Mouse (Mus musculus) T-cell, adult 2 months (primary cell): ENCODE results near the gene Tnfrsf8.

Experiments
- DNase-seq: peaks from one replicate; pipeline ENCODE4 v3.0.0; 2022; ENCODE audit warnings: low spot score

The Tnfrsf8 gene

DNA sequence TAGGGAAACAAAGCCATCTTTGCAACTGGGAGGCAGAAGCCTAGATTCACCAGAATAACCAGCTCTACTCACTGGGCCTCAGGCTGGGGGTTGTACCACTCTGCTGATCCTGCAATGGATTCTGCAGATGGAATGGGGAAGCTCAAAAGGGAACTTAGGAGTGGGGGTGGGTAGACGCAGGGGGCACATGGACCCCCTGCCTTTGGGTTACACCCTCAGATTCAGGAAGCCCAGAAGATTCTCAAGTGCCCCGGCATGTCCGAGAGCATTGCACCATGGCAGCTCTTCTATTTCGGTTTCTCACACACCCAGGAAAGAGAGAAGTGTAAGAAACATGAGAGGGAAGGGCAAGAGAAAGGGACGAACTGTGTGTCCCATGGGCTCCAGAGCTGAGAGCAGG is 44.8 kb downstream of the Tnfrsf8 start:
- DNase-seq: no peak

DNA sequence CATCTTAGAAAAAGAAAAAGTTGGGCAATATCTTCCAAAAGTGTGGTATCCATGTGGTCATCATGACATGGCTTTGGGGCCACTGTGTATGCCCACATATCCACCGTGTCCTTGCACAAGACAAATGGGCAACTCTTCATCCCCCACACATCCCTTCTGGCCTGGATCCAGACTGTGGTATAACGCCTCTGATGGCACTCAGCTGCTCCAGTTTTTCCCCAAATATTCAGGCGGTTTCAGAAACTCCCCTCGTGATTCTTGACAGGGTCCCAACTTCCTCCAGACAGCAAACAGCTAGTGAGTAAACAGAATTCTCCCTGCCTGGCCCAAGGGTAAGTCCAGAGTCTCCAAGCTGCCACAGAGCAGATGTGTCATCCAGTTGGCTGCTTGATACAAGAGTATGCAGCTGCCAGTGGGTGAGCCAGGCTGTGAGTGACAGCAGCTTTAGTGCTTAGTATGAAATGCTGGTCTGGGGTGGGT is 47.3 kb downstream of the Tnfrsf8 start:
- DNase-seq: no peak

DNA sequence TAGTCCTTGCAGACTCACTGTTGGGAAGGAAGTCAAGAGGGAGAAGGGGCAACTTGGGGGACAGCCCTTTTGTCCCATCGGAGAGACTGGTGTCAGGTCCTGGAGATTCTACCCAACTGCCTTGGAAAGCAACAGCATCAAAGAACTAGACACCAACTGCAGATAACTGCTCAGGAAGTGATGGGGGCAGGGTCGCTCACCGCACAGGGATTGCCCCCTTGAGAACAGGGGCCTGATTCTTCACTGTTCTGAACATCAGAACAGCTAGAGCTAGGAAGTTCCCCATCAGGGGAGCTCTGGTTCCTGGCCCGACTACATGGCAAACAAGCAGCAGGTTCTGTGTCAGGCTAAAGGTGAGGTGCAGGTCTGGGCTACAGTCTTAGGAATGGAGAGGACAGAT is 48.5 kb downstream of the Tnfrsf8 start:
- DNase-seq: peak; percentile 29

DNA sequence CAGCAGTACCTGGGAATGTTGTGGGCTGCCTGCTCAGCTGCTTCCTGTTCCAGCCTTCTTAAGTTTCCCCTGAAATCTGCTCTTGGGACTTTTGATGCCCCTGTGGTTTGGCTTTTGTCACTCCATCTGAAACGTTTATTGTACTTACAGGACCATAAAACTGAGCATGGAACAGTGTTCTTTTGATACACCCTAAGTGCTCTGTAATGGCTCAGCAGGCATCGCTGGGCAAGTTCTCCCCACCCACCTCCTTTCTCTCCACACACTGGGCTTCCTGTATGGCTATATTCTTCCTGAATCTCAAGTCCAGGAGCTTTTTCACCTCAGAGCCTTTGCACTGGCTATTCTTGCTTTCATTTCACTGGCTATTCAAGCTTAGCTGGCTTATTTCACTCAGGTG is 50.2 kb downstream of the Tnfrsf8 start:
- no peak for DNase-seq

DNA sequence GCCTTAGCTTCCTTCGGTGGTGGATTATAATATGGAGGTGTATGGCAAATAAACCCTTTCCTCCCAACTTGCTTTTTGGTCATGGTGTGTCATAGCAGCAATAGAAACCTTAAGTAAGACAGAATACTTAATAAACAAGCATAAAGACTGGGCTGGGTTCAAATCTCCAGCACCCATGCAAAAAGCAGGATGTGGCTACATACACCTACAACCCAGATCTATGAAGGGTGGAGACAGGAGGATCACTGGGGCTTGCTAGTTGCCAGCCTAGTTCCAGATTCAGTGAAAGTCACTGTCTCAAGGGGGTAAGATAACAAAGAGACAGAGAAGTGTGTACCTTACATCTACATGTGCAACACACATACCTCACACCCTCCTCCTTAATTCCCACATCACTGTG is 51.4 kb downstream of the Tnfrsf8 start:
- no peak for DNase-seq

DNA sequence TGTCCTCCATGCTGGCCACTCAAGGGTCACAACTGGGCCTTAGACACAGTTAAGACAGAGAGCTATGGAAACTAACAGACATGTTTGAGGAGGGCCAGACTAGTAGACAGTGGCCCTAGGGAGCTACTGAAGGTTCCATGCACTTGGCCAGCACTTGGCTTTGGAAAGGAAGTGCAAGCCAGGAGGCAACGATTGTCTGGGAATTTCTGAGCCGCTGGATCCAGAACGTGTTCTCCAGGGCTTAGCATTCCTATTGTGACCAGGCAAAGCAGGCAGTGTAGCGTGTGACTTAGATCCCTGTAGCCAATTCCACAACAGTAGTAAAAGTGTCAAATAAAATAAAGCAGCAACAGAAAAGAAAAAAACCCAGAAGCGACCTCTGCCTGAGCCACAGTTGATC is 54.2 kb downstream of the Tnfrsf8 start:
- no peak for DNase-seq

DNA sequence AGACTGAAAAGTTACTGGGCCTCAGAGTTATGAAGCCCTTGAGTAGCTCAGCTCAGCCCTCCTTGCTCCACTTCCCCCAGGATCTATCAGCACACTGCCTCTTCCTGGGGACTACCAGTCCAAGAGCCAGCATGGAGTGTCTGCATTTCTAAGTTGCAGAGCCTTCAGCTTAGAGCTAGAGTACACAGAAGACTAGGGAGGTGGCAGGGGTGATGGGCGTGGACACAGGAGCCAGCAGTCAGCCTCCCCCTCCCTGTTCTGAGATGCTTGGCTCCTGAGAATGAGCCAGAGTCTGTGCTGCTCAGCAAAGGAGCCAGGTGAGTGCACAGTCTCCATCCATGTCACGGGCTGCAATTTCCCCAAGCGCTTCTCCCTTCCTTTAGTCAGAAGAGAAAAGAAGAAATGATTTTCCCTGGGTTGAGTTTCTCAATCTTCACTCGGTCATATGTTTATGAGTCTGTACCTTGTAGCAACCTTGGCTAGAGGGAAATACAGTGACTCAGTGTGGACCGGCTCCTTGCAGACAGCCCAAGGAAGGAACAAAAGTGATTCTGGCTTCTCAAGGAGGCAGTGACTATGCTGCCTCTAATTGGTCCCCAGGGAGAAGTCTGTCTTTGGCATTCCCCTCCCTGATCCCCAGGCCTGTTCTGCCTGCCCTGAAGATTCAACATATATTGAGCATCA is 57.1 kb downstream of the Tnfrsf8 start:
- DNase-seq: no peak

DNA sequence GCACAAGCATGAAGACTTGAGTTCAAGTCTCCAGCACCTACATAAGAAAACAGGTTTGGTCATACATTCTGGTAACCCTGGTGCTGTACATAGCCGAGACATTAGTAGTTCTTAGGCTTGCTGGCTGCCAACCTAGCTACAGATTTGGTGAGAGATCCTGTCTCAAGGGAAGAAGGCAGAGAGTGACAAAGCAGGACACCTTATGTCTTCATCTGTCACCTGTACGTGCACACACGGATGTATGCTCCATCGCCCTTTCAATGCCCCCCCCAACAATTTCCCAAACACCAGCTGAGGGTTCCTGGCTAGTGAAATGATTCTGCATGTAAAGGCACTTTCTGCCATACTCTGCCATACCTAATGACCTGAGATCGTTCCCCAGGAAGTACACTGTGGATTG is 58.8 kb downstream of the Tnfrsf8 start:
- no peak for DNase-seq

DNA sequence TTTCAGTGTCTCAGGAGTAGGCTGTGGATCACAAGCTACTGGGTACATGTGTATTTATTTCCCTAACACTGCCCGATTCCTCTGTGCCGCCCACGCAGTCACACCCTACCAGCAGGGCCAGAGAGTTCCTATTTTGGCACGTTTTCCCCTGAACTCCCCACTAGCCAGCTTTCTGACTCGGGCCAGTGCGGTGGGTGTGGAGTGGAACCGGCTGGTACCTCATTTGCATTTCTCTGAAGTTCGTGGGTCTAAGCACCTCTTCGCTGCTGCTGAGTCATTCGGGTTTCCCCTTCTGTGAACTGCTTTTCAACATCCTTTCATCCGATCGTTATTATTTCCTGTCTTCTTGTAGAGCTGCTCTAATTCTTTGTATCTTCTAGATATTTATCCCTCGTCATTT is 60.5 kb downstream of the Tnfrsf8 start:
- peak; percentile 85 for DNase-seq

DNA sequence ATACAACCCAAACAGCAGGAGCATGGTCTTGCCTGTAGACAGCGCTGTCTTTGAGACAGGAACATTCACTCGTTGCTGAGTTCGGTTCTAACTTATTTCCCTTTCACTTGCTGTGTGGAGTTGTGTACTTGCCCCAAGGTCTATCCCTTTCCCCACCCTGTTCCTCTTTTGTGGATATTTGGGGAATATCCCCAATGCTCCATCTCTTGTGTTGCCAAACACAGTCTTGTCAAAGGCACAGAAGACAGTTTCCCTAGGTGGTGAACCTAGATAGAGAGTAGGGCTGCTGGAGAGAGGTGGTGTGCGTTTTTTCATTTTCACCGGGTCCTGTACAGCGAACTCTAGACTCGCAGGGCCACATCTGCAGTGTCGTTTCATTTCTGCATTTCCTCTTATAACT is 62.4 kb downstream of the Tnfrsf8 start:
- no peak for DNase-seq

DNA sequence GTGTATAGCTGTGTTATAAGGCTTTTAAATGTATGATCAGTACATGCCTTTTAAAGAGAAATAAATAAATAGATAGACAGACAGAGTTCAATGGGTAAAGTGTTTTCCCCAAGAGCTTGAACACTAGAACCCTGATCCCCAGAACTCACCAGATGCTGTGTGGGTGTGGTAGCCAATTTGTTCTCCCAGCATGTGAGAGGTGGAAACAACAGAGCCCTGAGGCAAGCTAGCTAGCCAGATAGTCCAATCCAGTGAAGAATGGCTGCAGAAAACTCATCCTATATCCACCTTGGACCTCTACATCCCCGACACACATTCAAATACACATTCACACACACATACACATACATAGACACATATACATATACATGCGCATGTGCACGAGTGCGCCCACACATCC is 63.4 kb downstream of the Tnfrsf8 start:
- no peak for DNase-seq

DNA sequence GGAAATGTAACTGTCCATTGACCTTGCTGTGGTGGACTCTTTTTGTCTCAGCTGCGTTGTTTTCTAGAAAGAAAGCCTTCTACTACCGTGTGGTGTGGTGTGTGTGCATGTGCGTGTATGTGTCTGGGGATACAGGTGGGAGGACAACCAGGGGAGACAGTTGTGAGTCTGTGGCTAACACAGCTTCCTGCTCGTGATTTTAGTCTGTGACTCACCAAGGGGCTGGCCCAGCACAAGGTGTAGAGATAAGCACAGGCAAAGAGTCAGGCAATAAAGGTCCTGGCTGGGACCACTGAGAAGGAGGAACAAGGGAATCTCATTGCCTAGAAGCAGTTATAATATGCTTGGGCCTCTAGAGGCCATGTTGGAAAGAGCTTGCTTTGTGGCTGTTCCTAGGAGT is 65.0 kb downstream of the Tnfrsf8 start:
- peak; percentile 69 for DNase-seq

DNA sequence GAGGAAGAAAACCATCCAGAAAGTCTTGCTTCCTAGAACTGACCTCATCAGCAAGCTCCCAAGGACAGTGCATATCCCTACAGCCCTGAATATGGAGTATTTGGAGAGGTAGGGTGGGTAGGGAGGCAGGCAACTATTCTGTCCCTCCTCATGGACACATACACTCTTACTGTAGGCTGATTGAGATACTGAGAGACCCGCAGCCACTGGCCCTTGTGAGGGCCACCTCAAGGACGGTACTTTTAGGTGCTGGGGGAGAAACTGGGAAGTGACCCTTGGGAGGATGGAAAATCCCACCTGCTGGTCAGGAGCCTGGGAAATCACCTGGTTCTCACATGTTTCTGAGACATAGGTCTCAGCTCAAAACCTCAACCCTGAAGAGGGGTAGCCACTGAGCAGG is 67.4 kb downstream of the Tnfrsf8 start:
- DNase-seq: no peak

DNA sequence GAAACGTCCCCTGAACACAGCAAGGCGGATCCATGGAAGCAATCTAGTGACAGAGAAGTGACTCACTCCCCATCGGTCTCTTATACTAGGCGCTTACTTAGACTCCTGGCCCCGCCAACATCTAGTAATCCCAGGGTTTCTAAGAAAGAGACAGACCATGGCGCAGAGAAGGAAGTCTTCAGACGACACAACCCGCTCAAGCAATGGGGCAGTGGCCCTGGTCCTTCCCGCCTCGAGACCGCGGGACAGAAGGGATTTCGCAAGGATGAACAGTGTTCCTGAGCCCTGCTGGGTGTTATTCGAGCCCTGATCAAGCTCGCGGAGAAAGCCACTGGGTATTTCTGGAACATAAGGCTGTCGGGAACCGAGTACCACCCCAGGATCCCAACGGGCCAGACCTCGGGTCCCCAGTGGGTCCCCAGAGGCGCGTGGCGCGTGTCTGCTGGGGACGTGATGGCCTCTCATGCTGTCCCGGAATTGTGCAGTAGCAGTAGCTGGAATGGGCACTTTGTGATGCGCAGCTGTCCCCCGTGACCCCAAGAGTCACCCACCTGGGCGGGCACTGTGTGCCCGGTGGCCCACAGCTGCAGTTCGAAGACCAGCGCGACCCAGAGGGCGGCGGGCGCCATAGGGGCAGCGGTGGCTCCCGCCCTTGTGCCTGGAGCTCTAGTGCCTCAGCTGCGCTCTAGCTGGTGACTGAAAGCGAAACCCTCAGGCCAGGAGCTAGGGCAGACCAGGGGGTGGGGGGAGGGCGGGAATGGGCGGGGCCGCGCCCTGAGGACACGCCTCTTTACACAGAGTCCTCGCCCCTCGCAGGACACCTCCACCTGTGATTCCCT is 68.6 kb downstream of the Tnfrsf8 start, which contains the start of gene Tnfrsf1b:
Gene Tnfrsf1b (minus strand): TSS at position 698 of the 839 bp plus-strand sequence.
- DNase-seq: peak; percentile 59

DNA sequence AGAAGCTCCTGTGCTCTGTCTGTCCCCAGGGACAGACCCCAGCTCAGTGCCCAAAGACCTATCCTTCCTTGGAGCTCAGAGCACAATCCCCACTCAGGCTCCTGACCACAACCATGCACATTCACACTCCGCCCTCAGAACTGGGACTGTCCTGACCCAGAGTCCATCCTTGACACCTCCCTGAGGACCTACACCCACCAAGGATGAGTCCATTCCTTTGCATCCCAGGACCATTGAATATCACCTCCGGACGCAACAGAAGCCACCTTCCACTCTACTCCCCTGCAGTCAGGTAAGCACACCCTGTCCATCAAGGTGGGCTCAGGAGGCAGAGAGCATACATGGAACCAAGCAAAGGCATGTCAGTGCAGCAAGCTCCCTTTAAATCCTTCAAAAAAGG is 69.4 kb downstream of the Tnfrsf8 start:
- no peak for DNase-seq

DNA sequence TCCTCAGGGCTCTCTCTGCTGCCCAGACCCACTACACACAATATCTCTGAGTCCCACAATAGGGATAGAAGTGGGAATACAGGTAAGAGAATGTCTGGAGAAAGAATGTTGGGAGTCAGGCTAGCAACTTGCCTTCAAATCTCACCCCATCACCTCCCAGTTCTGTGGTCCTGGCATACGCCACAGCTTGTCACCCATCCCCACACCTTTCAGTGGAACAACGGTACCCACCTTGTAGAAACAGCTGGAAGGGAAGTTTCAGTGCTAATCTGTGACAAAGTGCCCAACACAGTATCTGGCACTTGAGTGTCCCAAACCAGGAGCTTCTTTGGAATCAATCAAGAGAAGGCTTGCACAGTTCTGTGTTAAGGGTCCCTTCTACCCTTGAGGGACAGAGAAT is 70.3 kb downstream of the Tnfrsf8 start:
- DNase-seq: no peak

DNA sequence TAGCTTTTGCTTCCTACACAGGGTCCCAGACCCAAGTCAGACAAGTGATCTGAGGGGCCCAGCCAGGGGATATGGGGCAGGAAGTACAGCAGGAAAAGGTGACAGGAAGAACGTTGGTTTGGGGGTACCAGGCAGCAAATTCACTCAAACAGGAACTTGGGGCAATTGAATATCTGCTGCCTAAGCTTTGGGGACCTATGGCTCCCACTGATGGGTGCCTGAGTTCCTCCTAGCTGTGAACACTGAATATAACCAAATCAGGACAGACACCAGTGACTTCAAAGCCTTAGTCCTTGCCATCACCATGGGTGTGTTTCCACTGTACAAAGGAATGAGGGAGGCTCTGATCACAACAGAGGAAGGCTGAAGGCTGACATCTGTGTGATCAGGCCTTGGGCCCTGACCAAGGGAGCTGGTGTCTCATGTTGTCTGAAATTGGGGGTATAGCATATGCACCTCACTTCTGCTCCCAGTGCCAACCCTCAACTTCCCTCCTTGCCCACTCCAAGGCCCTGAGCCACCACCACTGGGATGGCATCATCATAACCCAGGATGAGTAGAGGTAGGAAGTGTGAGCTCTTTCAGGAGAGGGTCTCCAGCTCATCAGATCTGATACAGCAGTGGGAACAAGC is 72.1 kb downstream of the Tnfrsf8 start:
- no peak for DNase-seq

DNA sequence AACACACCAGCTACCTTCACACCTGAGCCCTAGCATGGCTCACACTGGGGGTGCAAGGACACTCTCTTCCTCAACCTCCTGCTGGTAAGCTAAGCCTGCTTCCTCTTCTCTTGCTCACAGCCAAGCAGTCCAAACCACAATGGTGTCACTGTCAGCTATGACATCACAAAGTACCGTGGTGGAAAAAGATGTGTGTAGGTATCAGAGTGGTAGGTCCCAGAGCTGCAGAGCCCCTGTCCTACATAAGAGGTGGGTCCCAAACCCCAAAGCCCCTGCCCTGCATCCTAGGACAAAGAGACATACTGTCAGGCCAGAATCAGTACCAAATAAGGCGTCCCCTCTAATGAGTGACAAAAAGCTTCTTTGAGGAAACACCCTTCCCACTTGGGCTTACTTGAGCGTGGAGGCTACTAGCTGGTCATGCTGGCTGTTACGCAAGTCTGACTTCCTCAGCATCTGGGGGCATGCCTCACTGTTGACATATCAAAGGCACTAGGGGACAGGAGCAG is 74.2 kb downstream of the Tnfrsf8 start:
- peak; percentile 82 for DNase-seq

DNA sequence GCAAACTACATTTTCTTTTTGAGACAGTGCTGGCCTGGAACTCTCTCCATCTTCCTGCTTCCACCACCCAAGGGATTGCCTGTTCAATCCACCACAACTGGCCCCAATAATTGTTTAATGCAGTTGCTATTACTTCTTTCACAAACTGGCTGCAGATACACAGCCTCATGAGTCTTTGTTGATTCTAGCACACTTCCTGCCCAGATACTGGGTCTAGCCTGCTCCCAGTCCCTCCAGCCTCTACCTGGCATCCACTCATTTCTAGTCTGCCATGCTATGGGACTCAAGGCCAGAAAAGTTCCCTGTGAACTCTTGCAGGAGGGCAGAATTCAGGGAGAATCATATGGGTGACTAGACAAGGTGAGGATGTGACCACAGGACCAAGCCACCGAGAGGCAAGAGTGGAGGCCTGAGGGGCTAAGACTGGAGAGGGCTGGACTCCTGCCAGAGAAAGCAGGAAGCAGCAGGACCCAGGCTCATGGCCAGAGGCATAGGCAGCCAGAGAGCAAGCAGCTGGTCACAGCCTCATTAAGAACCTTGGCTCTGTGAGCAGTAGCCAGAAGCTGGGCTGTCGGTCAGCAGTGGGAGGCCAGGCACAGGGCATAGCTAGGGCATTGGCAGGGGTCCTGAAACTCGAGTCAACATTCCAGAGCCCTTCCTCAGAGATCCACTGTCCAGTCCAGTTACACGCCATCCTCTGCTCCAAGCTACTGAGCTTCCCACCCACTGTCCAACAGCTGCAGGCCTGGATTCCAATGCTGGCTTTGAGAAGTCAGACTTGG is 75.7 kb downstream of the Tnfrsf8 start:
- DNase-seq: no peak

DNA sequence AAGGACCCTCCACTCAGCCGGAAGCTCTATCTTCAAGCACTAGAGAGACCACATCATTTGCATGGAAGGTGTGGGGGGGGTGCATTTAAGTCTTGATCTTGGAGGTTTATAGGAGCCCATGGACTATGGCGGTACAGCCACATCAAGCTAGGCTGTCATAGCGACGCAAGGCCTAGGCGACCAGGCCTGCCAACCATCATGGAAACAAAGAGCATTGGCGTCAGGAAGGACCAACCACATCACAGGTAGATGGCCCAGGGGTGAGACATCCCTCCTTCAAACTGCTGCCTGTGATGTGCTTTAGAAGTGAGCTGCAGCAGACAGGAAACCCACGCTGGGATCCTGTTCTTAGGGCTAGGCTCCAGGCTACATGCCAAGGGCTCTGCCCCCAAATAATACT is 78.9 kb downstream of the Tnfrsf8 start:
- DNase-seq: peak; percentile 87

DNA sequence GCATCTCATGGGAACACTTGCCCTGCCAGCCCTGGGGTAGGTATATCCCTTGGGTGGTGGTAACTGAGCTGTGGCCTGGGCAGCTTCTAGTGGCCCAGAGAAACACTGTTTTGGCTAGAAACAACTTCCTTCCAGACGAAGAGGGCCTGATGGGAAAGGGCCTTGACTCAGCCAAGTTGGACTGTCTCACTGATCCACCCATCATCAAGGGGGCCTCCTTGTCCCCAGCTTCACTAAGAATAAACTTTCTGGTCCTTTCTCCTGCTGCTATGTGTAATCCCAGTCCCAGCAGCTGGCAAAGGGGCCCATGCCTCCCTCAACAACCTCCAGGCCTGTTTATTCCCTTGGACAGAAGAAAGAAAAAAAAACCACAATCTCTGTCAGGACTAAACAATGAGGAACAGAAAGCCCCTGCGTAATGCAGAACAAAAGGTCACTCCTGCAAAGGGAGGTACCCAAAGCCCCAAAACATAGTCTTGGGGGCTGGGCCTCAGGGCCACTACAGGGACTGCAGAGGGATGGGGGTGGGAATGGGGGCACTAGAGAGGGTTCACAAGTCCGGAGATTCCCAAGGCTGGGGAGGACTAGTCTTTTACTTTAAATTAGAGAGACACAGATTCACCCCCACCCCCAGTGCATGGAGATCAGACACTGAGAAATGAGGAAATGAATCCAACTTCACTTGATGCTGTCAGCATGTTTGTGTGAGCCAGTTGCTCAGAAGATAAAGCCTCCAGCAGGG is 81.3 kb downstream of the Tnfrsf8 start:
- DNase-seq: no peak
